Mouse (Mus musculus): ENCODE data around the gene Gngt2.

DNA sequence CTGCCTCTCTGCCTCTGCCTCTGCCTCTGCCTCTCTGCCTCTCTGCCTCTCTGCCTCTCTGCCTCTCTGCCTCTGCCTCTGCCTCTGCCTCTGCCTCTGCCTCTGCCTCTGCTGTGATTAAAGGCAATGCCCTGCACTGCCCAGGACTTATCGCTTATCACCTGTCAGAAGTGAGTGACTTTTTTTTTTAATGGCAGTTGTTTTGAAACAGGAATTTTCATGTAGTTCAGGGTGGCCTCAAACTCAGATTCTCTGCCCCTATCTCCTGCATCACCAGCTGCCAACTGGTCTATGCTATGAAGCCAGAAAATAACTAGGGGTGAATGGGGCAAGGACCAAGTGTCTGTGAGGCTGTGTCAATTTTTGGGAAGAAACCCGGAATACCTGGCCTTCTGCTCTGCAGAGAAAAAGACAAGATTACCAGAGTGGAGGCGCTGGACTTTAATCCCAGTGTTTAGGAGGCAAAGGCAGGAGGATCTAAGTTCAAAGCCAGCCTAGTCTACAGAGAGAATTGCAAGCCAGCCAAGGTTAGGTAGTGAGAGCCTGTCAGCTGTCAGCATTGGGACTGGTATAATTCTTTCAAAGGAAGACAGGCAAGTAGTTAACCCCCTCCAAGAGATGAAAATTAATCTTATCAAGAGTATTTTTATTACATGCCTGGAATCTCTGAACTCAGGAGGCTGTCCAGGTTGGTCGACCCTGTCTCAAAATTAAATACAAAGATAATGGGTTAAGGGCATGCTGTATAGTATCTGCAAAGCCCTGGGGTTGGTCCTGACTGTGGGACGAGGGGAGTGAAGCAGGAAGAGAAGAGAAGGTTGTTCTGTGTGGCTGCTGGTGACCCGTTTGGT lies 10.5 kb upstream of the Gngt2 start:
- no peak for TF ChIP-seq POLR2A (IDR thresholded peaks at IDR 0.05; ENCODE audit: low read depth, low read length)
- TF ChIP-seq CTCF (IDR thresholded peaks at IDR 0.05; ENCODE audit: extremely low read depth, insufficient read length, insufficient replicate concordance, low read depth, low read length): no peak

Data from small intestine, adult 2 months (tissue).